Mouse (Mus musculus): ENCODE results near the gene Zfp941.

GRCm38 (mm10) chr7:140839556-140839955 is 17.6 kb upstream of the Zfp941 start:
- TF ChIP-seq CTCF (IDR thresholded peaks at IDR 0.05; ENCODE audit: low read depth) (no peak), EP300 (optimal IDR thresholded peaks at IDR 0.05) (no peak)

Measured in stomach, postnatal 0 days (tissue).